Comparison of ENCODE assay signal across 8 mouse cellular contexts in the genomic region with DNA sequence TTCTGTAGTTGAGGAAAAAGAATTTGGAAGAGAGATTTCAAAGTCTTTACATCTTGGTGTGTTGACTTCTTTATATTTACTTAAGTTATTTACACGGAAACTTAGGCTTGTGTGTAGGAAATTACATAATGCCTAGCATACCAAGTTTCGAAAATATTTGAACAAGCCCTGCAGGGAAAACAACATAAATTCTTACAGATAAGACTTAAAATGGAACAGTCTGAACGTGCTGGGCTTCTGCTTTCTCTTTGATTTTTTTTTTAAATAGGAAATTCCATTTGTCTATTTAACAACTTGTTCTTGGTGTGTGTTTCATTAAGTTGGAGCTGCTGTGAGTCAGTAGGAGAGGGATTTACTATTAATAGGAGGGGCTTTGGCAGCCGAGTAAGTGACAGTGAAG. TPM values are rescaled to one million over a fixed set of nuclear protein-coding genes. Genes with fewer than 3 reads are reported as not detected.
DNase-seq lines count a peak whose midpoint lies in the region; ATAC-seq lines count a peak whose summit lies in the region.

No protein-coding gene starts in this region.

- peak overlapping the region; percentile 93 for H3K4me3 ChIP-seq in megakaryocyte, embryonic 14.5 days (replicated peaks)
- peak overlapping the region; percentile 45 for H3K4me3 ChIP-seq in forebrain, embryonic 14.5 days (ENCODE audit: low read depth, low read length)
- peak overlapping the region; percentile 73 for H3K4me3 ChIP-seq in liver, embryonic 12.5 days
- H3K4me3 ChIP-seq in stomach, embryonic 15.5 days (replicated peaks), result peak overlapping the region; percentile 18; the same call in 1 of the 2 replicates

- no peaks in the 10 kb centered on the region for H3K27me3 ChIP-seq in megakaryocyte, embryonic 14.5 days (replicated peaks)
- no peaks in the 10 kb centered on the region for H3K27me3 ChIP-seq in forebrain, embryonic 14.5 days (replicated peaks; ENCODE audit: control insufficient read depth, insufficient read depth, low read length)
- H3K27me3 ChIP-seq in liver, embryonic 12.5 days (replicated peaks), result no peaks in the 10 kb centered on the region
- H3K27me3 ChIP-seq in stomach, embryonic 15.5 days (replicated peaks), result no peaks in the 10 kb centered on the region

- 0 out of 2 replicates have a peak overlapping the region, but pooled peaks have one; percentile 5 for H3K9ac ChIP-seq in forebrain, embryonic 14.5 days (ENCODE audit: low read length)
- H3K9ac ChIP-seq in liver, embryonic 12.5 days, result peak overlapping the region; percentile 92
- H3K9ac ChIP-seq in stomach, embryonic 15.5 days, result no peak overlapping the region

- H3K36me3 ChIP-seq in megakaryocyte, embryonic 14.5 days (replicated peaks; ENCODE audit: low read length), result no peaks in the 10 kb centered on the region
- no peaks in the 10 kb centered on the region for H3K36me3 ChIP-seq in forebrain, embryonic 14.5 days (ENCODE audit: control insufficient read depth, insufficient read depth, low read length)
- H3K36me3 ChIP-seq in liver, embryonic 12.5 days, result no peaks in the 10 kb centered on the region
- no peaks in the 10 kb centered on the region for H3K36me3 ChIP-seq in stomach, embryonic 15.5 days

- WGBS in forebrain, embryonic 14.5 days, result 42% methylated on average over 4 of the region's 4 CpGs
- WGBS in liver, embryonic 12.5 days (ENCODE audit: insufficient replicate concordance), result 6% methylated on average over 4 of the region's 4 CpGs
- WGBS in stomach, embryonic 15.5 days, result 19% methylated on average over 4 of the region's 4 CpGs

- no peak for DNase-seq in forebrain, embryonic 14.5 days (ENCODE audit: low spot score)
- no peak for DNase-seq in urinary bladder, postnatal 14 days (ENCODE audit: low spot score)
- no peak for DNase-seq in MN1 (ENCODE audit: low spot score)
- no peak for DNase-seq in cerebellum, adult 18-20 months

- peaks cover 11% of the 10 kb centered on the region; the same call in 1 of the 2 replicates for H3K9me3 ChIP-seq in megakaryocyte, embryonic 14.5 days
- H3K9me3 ChIP-seq in forebrain, embryonic 14.5 days (replicated peaks; ENCODE audit: control insufficient read depth, low read length), result no peaks in the 10 kb centered on the region
- H3K9me3 ChIP-seq in liver, embryonic 12.5 days (replicated peaks), result no peaks in the 10 kb centered on the region
- H3K9me3 ChIP-seq in stomach, embryonic 15.5 days, result no peaks in the 10 kb centered on the region

- peaks cover 2% of the 10 kb centered on the region for H3K4me1 ChIP-seq in megakaryocyte, embryonic 14.5 days
- no peaks in the 10 kb centered on the region for H3K4me1 ChIP-seq in forebrain, embryonic 14.5 days (ENCODE audit: control insufficient read depth, insufficient read depth, low read length)
- peaks cover 13% of the 10 kb centered on the region; the same call in 1 of the 2 replicates for H3K4me1 ChIP-seq in liver, embryonic 12.5 days
- H3K4me1 ChIP-seq in stomach, embryonic 15.5 days, result no peaks in the 10 kb centered on the region

- no peak overlapping the region for H3K27ac ChIP-seq in forebrain, embryonic 14.5 days (ENCODE audit: low read depth, low read length)
- 0 out of 2 replicates have a peak overlapping the region, but pooled peaks have one; percentile 36 for H3K27ac ChIP-seq in liver, embryonic 12.5 days
- no peak overlapping the region for H3K27ac ChIP-seq in stomach, embryonic 15.5 days

- no peak for ATAC-seq in megakaryocyte, adult 5-6 weeks (ENCODE audit: poor library complexity, severe bottlenecking)
- ATAC-seq in forebrain, embryonic 14.5 days, result no peak
- ATAC-seq in liver, embryonic 12.5 days, result no peak
- no peak for ATAC-seq in stomach, embryonic 15.5 days (ENCODE audit: insufficient read depth, low FRiP score, low read depth)

- peak overlapping the region; percentile 51 for H3K4me2 ChIP-seq in forebrain, embryonic 14.5 days (ENCODE audit: low read length)
- peak overlapping the region; percentile 70 for H3K4me2 ChIP-seq in liver, embryonic 12.5 days
- peak overlapping the region; percentile 46 for H3K4me2 ChIP-seq in stomach, embryonic 15.5 days

RNA-seq across cellular contexts. Expression of gene Stag2, which starts 3.9 kb away (rescaled TPM):
- 1.8 TPM in 1 of 2 replicates, not detected in the other for polyA plus RNA-seq in megakaryocyte, embryonic 14.5 days (2012; ENCODE audit: insufficient read depth, low replicate concordance)
- total RNA-seq in megakaryocyte, adult 5-6 weeks (2015), result 124 and 154 TPM in 2 replicates
- total RNA-seq in megakaryocyte, adult 5-6 weeks (2017), result 582 and 644 TPM in 2 replicates
- 40.7 and 45.7 TPM in 2 replicates for polyA plus RNA-seq in forebrain, embryonic 14.5 days (2014; fragmentation: Nextera tagmentation; extraction: Ambion mirVana)
- 45.1 and 47.0 TPM in 2 replicates for polyA plus RNA-seq in liver, embryonic 12.5 days (2016; fragmentation: Nextera tagmentation; extraction: Ambion mirVana)
- 33.5 and 36.3 TPM in 2 replicates for polyA plus RNA-seq in stomach, embryonic 15.5 days (2015; fragmentation: Nextera tagmentation; extraction: Ambion mirVana)

Comparison
In these comparisons a context has a peak if more than half of its experiments do, and no peak if none do; other contexts are left out.
1. H3K4me3 ChIP-seq: peak in every context shown above with its lines; median percentile 93 in megakaryocyte, embryonic 14.5 days; 73 in liver, embryonic 12.5 days; 45 in forebrain, embryonic 14.5 days; 18 in stomach, embryonic 15.5 days.
2. RNA of gene Stag2, which starts 3.9 kb away (polyA plus RNA-seq): 45.1 to 47.0 TPM in liver, embryonic 12.5 days, 40.7 to 45.7 TPM in forebrain, embryonic 14.5 days and 33.5 to 36.3 TPM in stomach, embryonic 15.5 days; 1.8 TPM in megakaryocyte, embryonic 14.5 days; every median in the first group is over 10 times any median in the second.
3. Peak in every context shown above with its lines, with median percentiles within 50 percentile points of each other: H3K4me2 ChIP-seq.